Mouse (Mus musculus): ENCODE measurements around the gene Olfr218.

Olfr218 gene

DNA sequence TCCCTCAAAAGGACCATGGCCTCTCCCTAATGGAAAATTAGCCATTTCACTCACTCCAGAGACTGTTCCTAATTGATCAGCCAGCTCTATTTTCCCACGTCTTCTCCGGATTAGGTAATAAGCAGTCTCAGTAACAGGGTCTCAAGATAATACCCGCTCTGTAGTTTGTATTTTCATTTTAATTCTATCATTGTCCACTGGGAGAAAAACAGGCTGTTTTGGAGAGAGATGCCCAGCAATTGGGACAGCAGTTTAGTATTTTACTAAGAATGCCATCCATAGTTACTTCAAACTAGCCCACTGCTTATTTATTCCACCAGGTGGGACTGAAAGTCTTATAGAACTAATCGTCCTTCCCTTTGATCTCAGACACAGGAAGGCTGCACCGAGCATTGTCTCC is at the start of gene Olfr218:
Gene Olfr218, plus strand, starts transcription at position 301 of the 400 bp plus-strand sequence.
- 70% methylated on average over 5 of the region's 5 CpGs for WGBS

DNA sequence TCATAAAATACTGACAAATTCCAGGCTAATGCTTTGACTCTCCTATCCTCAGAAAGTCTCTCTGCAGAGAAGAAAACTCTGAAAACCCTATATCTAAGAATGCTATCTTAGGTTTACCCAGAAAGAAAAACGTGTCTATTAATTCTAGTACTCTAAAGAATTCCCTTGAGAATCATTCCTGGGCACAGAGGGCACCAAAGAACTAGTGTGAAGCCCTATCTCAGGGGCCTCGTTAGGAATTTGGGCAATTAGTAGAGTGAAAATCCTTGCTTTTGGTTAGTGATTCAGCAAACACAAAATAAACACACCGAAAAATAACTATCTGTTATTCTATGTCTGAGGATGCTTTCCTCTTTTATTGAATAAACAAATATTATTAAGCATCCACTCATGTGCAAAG is 7.1 kb upstream of the Olfr218 start, which contains the start of gene Olfr1406:
Gene Olfr1406, minus strand, starts transcription at position 101 of the 400 bp plus-strand sequence.
- WGBS: 62% methylated on average over 3 of the region's 3 CpGs

- 80% methylated on average over 3 of the region's 3 CpGs for WGBS
Measured at GRCm38 (mm10) chr1:173192059-173192458, 5.5 kb upstream of the Olfr218 start.

DNA sequence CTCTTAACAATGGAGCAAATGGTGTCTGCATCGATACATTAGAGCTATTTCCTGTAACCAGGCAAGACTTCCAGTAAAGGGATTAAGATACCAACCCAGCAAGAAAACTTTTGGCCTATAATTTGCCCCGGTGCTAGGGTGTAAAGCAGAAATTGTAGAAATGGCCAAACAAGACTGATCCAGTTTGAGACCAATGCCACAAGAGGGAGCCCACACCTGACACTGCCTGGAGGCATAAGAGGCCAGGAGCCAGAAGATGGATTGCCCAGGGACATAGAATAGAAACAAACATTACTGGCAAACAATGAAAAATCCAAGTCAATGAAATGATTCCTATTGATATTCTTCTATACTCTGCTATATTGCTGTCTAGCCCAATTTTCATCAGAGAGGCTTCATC is 1.2 kb upstream of the Olfr218 start:
- 87% methylated on average over 2 of the region's 2 CpGs for WGBS

- 88% methylated on average over 5 of the region's 5 CpGs for WGBS
Measured at GRCm38 (mm10) chr1:173212092-173212491, 14.5 kb downstream of the Olfr218 start, which contains the start of gene Olfr1404. TSS of gene Olfr1404 (plus strand) at chr1:173212392.

DNA sequence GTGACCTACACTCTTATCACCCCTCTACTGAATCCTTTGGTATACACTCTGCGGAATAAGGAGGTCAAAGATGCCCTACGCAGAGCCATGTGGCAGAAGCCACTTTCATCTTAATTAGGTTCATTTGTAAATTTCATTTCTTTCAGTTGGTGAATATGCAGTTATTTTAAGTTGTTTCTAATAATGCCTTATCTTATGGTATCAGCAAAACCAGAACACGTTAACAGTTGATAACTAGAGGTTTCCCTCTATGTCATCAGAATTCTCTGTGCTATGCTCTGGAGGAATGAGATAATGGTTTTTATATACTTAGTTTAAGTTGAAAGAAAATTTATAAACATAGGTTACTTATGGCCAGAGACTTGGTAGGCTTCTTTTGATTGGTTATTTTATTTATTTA is 18.9 kb downstream of the Olfr218 start:
- WGBS: 95% methylated on average over 3 of the region's 3 CpGs

GRCm38 (mm10) chr1:173227081-173227480 is 29.5 kb downstream of the Olfr218 start, which contains the start of gene Fcer1a:
TSS of gene Fcer1a (minus strand) at chr1:173227214.
- 86% methylated on average over 2 of the region's 2 CpGs for WGBS

GRCm38 (mm10) chr1:173237004-173237403 is 39.4 kb downstream of the Olfr218 start:
- WGBS: 88% methylated on average over 1 of the region's 1 CpGs

DNA sequence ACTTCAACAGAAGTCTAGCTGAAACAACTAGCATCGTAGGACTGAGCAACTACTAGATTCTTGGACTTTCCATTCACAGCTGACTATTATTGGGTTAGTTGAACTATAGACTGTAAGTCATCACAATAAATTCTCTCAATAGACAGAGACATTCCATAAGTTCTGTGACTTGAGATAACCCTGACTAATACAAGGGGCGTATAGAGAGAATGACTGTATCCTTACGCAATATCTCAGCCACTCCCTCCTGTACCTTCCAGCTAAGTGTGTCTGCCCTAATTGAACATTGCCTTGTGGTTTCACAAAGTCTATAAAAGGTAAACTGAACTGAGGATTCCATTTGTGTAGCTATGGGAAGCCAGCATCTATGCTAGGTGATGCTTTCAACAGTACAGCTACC is 52.3 kb downstream of the Olfr218 start:
- 97% methylated on average over 3 of the region's 3 CpGs for WGBS
